Mouse (Mus musculus) embryonic facial prominence, embryonic 11.5 days (tissue): ENCODE results near the gene Faf1. TPM values are rescaled to one million over a fixed set of nuclear protein-coding genes. Genes with fewer than 3 reads are reported as not detected.

Source experiments
- ATAC-seq: fragments of 200-750 bp; cut with Nextera tagmentation; replicated peaks from 2 replicates; pipeline ENCODE4 v1.8.0; 2017; ENCODE audit warnings: low read depth; ENCODE audit not compliant: insufficient number of reproducible peaks, low FRiP score, low TSS enrichment
- DNase-seq: peaks from one replicate; pipeline ENCODE4 v3.0.0-alpha.2; 2015; ENCODE audit warnings: low spot score
- H3K27ac ChIP-seq: fragments of 300-500 bp; sonication (generic); replicated peaks from 2 replicates; pipeline ENCODE4 v1.5.1; 2014; ENCODE audit warnings: mild to moderate bottlenecking, low read depth, low read length, control low read depth
- H3K27me3 ChIP-seq: fragments of 300-500 bp; sonication (generic); 2 replicates; pipeline ENCODE4 v1.6.1; 2014; ENCODE audit warnings: mild to moderate bottlenecking, low read length, moderate library complexity, mixed read lengths; ENCODE audit not compliant: control insufficient read depth, insufficient read depth
- H3K36me3 ChIP-seq: fragments of 300-500 bp; sonication (generic); replicated peaks from 2 replicates; pipeline ENCODE4 v1.6.1; 2014; ENCODE audit warnings: low read depth, mild to moderate bottlenecking, low read length, moderate library complexity, mixed read lengths; ENCODE audit not compliant: control insufficient read depth, insufficient read depth
- H3K4me1 ChIP-seq: fragments of 300-500 bp; sonication (generic); 2 replicates; pipeline ENCODE4 v1.6.1; 2014; ENCODE audit warnings: low read length, mixed read lengths; ENCODE audit not compliant: control insufficient read depth, insufficient read depth
- H3K4me2 ChIP-seq: fragments of 300-500 bp; sonication (generic); 2 replicates; pipeline ENCODE4 v1.6.1; 2014; ENCODE audit warnings: low read depth, mild to moderate bottlenecking, control low read depth, low read length, moderate library complexity
- H3K4me3 ChIP-seq: fragments of 300-500 bp; sonication (generic); 2 replicates; pipeline ENCODE4 v1.5.1; 2014; ENCODE audit warnings: low read depth, low read length, control low read depth
- H3K9ac ChIP-seq: fragments of 300-500 bp; sonication (generic); replicated peaks from 2 replicates; pipeline ENCODE4 v1.6.1; 2014; ENCODE audit warnings: mild to moderate bottlenecking, control low read depth, low read length
- H3K9me3 ChIP-seq: fragments of 300-500 bp; sonication (generic); replicated peaks from 2 replicates; pipeline ENCODE4 v1.6.1; 2016; ENCODE audit warnings: mild to moderate bottlenecking, low read length, inconsistent platforms, mixed read lengths; ENCODE audit not compliant: control insufficient read depth
- WGBS: fragments of 180-500 bp; shearing (Covaris S2); extraction: QIAGEN DNeasy Blood & Tissue Kit; methylation state at CpG from one replicate; pipeline ENCODE4 v1.1.7; 2014; 5-methylcytosine and 5-hydroxymethylcytosine counted together
- polyA plus RNA-seq: library from polyadenylated mRNA; unstranded; fragments of >200 nt; fragmentation: Nextera tagmentation; extraction: Ambion mirVana; gene quantifications from 2 replicates; pipeline ENCODE4 v1.2.1, GENCODE M21; 2014

Gene Faf1
- polyA plus RNA-seq, 1 experiment from 2014 or later: 47.2 TPM

DNA sequence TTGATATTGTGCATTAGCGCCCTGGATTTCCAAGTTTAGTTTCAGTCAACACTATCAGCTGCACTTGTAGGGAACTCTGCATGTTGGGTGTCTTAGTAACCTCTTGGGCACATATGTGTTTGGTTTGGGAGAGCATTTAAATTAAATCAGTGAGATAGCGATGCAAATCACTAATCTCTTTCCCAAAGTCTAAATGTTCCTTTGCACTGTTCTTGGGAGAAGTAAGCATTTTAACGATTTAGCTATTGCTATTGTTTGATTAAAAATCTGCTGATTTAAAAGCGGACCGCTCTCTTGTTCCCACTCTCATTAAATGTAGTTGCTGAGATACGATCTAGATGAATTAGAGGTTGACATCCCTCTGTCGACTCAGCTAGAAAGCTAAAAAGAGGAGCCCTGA lies 183.0 kb downstream of the Faf1 start:
- ATAC-seq (no peak), DNase-seq (no peak)
- no peaks in the 10 kb centered on the region for H3K9me3 ChIP-seq
- no peaks in the 10 kb centered on the region for H3K27me3 ChIP-seq
- no peak overlapping the region for H3K9ac ChIP-seq
- H3K4me1 ChIP-seq: no peaks in the 10 kb centered on the region; the same call in 1 of the 2 replicates
- H3K4me3 ChIP-seq: no peak overlapping the region
- WGBS: 58% methylated on average over 7 of the region's 7 CpGs
- H3K4me2 ChIP-seq: no peak overlapping the region
- H3K36me3 ChIP-seq: no peaks in the 10 kb centered on the region
- no peak overlapping the region for H3K27ac ChIP-seq

DNA sequence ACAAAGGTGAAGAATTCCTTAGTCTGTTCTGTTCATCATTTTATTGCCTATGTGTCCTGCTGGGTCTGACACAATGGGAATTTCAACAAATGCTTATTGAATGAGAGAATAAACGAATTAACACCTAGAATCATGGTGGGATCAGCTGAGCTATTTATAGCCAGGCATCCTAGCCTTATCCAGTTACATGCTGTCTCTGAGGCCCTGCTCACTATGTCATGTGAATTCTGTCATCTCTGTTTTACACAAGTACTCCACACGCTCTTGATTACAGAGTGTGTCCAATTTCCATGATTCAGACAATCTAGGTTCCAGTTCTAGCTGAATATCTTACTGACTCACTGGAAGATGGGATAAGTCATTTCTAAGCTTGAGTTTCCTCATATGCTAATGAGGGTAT lies 183.9 kb downstream of the Faf1 start:
- Histone ChIP-seq H3K27ac (no peak overlapping the region), H3K27me3 (no peaks in the 10 kb centered on the region), H3K36me3 (no peaks in the 10 kb centered on the region), H3K4me3 (no peak overlapping the region), H3K4me2 (no peak overlapping the region), H3K9me3 (no peaks in the 10 kb centered on the region), H3K9ac (no peak overlapping the region), H3K4me1 (no peaks in the 10 kb centered on the region; the same call in 1 of the 2 replicates)
- DNase-seq (peak; percentile 8), ATAC-seq (no peak)
- 59% methylated on average over 2 of the region's 2 CpGs for WGBS

GRCm38 (mm10) chr4:109862271-109862670 lies 185.9 kb downstream of the Faf1 start:
- no peak overlapping the region for H3K4me3 ChIP-seq
- ATAC-seq: no peak
- no peaks in the 10 kb centered on the region; the same call in 1 of the 2 replicates for H3K4me1 ChIP-seq

GRCm38 (mm10) chr4:109863021-109863420 lies 186.6 kb downstream of the Faf1 start:
- Histone ChIP-seq H3K4me2 (no peak overlapping the region), H3K27ac (no peak overlapping the region), H3K4me1 (no peaks in the 10 kb centered on the region; the same call in 1 of the 2 replicates), H3K27me3 (no peaks in the 10 kb centered on the region), H3K36me3 (no peaks in the 10 kb centered on the region), H3K9me3 (no peaks in the 10 kb centered on the region), H3K9ac (no peak overlapping the region), H3K4me3 (no peak overlapping the region)
- no peak for ATAC-seq
- 62% methylated on average over 3 of the region's 3 CpGs for WGBS
- DNase-seq: no peak

More at GRCm38 (mm10) chr4:109862271-109862670, 185.9 kb downstream of the Faf1 start:
- WGBS: 79% methylated on average over 4 of the region's 4 CpGs
- DNase-seq: no peak
- Histone ChIP-seq H3K9ac (no peak overlapping the region), H3K4me2 (no peak overlapping the region), H3K27ac (no peak overlapping the region), H3K27me3 (no peaks in the 10 kb centered on the region), H3K9me3 (no peaks in the 10 kb centered on the region), H3K36me3 (no peaks in the 10 kb centered on the region)

DNA sequence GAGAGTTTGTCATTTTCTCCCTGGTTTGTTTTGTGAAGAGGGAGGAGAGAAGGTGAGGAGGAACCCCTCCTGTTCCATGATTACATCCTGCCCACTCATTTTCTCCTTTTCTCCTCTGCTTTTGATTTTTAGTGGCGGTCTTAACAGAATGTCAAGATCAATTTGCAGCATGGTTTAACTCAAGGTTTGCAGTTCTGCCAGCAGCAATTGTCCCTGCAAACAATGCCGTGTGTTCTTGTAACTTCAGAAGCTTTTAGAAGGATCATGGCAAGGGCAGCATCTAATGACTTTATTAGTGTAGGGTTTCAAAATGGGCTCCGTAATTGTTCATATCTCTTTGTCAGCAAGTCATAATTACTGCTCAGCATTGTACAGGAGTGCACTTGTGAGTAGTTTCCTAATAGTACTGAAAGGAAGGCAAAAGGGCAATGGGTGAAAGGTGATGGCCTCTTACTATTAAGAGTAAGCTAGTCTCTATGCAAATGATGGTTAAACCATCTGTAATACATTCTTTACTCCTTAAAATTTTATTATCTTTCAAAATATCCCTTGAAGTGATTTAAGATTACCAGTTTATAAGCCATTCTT lies 192.6 kb downstream of the Faf1 start:
- no peak overlapping the region for H3K4me2 ChIP-seq
- H3K27me3 ChIP-seq: no peaks in the 10 kb centered on the region
- H3K4me3 ChIP-seq: no peak overlapping the region
- ATAC-seq (no peak), DNase-seq (peak; percentile 44)
- H3K9me3 ChIP-seq: no peaks in the 10 kb centered on the region
- H3K27ac ChIP-seq: no peak overlapping the region
- H3K9ac ChIP-seq: no peak overlapping the region
- H3K36me3 ChIP-seq: no peaks in the 10 kb centered on the region
- 35% methylated on average over 3 of the region's 3 CpGs for WGBS
- no peaks in the 10 kb centered on the region for H3K4me1 ChIP-seq

- H3K9me3 ChIP-seq: no peaks in the 10 kb centered on the region
- no peak overlapping the region for H3K4me2 ChIP-seq
- WGBS: 34% methylated on average over 4 of the region's 4 CpGs
- H3K27ac ChIP-seq: no peak overlapping the region
- no peaks in the 10 kb centered on the region for H3K36me3 ChIP-seq
- ATAC-seq (no peak), DNase-seq (peak; percentile 38)
- H3K9ac ChIP-seq: no peak overlapping the region
- H3K4me1 ChIP-seq: no peaks in the 10 kb centered on the region
- H3K27me3 ChIP-seq: no peaks in the 10 kb centered on the region
- H3K4me3 ChIP-seq: no peak overlapping the region
Measured at GRCm38 (mm10) chr4:109884333-109884732, 207.9 kb downstream of the Faf1 start.

DNA sequence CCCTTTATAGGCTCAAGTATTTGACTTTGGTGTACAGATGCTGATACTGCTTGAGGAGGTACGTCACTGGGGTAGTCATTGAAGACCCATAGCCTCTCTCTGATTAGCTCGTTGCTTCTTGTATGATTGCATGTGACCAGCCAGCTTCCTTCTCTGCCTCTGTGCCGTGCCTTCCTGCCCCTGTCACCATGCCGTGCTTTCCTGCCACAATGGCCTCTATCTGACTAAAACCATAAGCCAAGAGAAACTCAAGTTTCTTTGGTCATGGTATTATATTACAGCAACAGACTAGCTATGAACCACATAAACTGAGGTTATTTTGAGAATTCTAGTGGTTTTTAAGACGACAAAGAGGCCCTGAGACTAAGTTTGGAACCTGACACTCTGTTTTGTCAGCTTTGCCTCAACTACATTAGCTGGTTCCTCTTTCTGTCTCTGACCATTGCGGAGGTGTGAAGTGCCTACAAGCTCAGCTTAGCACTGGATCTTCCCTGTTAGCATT lies 211.5 kb downstream of the Faf1 start:
- ATAC-seq (no peak), DNase-seq (no peak)
- Histone ChIP-seq H3K27me3 (no peaks in the 10 kb centered on the region), H3K27ac (no peak overlapping the region), H3K4me2 (no peak overlapping the region), H3K4me1 (no peaks in the 10 kb centered on the region), H3K9me3 (no peaks in the 10 kb centered on the region), H3K4me3 (no peak overlapping the region), H3K36me3 (no peaks in the 10 kb centered on the region), H3K9ac (no peak overlapping the region)
- 77% methylated on average over 6 of the region's 6 CpGs for WGBS

DNA sequence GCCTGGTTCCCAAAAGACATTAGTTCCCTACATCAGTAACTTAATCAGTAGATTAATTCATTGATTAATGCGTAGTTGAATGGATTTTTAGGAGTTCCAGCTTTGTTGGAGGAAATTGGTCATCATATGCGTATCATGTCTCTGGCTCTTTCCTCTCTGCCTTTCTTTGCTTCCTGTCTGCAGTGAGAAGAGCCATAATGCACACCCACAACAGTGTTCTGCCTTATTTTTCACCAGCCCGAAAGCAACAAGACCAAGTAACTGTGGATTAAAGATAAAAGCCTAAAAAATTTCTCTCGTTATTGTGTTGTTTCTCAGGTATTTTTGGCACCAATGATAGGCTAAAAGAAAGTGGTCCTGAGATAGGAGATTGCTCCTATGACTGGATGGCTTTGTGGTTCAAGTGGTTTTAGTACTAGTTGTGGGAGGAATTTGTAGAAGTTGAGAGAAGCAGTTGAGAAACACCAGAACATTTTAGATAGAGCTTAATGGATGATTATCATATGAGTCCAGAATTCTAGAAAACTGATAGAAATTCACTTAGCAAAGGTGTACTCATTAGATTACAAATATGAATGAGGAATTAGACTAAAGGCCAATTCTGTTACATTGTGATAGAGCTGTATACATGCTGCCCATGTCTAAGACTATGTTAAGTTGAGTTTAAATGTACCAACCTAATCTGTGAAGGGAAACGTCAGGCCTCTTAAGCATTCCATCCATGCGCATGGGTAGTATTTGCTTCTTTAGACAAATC lies 221.6 kb downstream of the Faf1 start:
- Histone ChIP-seq H3K27me3 (no peaks in the 10 kb centered on the region), H3K9ac (no peak overlapping the region), H3K9me3 (no peaks in the 10 kb centered on the region), H3K36me3 (no peaks in the 10 kb centered on the region), H3K4me1 (no peaks in the 10 kb centered on the region), H3K27ac (no peak overlapping the region), H3K4me2 (no peak overlapping the region), H3K4me3 (no peak overlapping the region)
- ATAC-seq (no peak), DNase-seq (no peak)
- WGBS: 93% methylated on average over 6 of the region's 6 CpGs
